Mouse (Mus musculus) forebrain, embryonic 15.5 days (tissue): ENCODE results near the gene Psmg3. TPM values are rescaled to one million over a fixed set of nuclear protein-coding genes. Genes with fewer than 3 reads are reported as not detected.

Experiments used
- ATAC-seq: fragments of 200-750 bp; cut with Nextera tagmentation; replicated peaks from 2 replicates; pipeline ENCODE4 v1.8.0; 2017; ENCODE audit warnings: mild to moderate bottlenecking, moderate TSS enrichment, moderate library complexity
- H3K27ac ChIP-seq: fragments of 300-500 bp; sonication (generic); replicated peaks from 2 replicates; pipeline ENCODE4 v1.5.1; 2015; ENCODE audit warnings: mild to moderate bottlenecking, inconsistent platforms
- H3K27me3 ChIP-seq: fragments of 300-500 bp; sonication (generic); 2 replicates; pipeline ENCODE4 v1.6.1; 2015; ENCODE audit warnings: inconsistent platforms
- H3K36me3 ChIP-seq: fragments of 300-500 bp; sonication (generic); 2 replicates; pipeline ENCODE4 v1.6.1; 2015; ENCODE audit warnings: mild to moderate bottlenecking, inconsistent platforms
- H3K4me1 ChIP-seq: fragments of 300-500 bp; sonication (generic); 2 replicates; pipeline ENCODE4 v1.6.1; 2015; ENCODE audit warnings: inconsistent platforms
- H3K4me2 ChIP-seq: fragments of 300-500 bp; sonication (generic); replicated peaks from 2 replicates; pipeline ENCODE4 v1.6.1; 2015; ENCODE audit warnings: mild to moderate bottlenecking, inconsistent platforms
- H3K4me3 ChIP-seq: fragments of 300-500 bp; sonication (generic); 2 replicates; pipeline ENCODE4 v1.5.1; 2015; ENCODE audit warnings: mild to moderate bottlenecking, inconsistent platforms
- H3K9ac ChIP-seq: fragments of 300-500 bp; sonication (generic); replicated peaks from 2 replicates; pipeline ENCODE4 v1.6.1; 2015; ENCODE audit warnings: mild to moderate bottlenecking, inconsistent platforms
- H3K9me3 ChIP-seq: fragments of 300-500 bp; sonication (generic); 2 replicates; pipeline ENCODE4 v1.6.1; 2016; ENCODE audit warnings: inconsistent platforms
- WGBS: fragments of 180-500 bp; shearing (Covaris S2); methylation state at CpG from one replicate; pipeline ENCODE4 v1.1.7; 2015; ENCODE audit warnings: mixed read lengths; 5-methylcytosine and 5-hydroxymethylcytosine counted together
- polyA plus RNA-seq: library from polyadenylated mRNA; unstranded; fragments of >200 nt; fragmentation: Nextera tagmentation; extraction: Ambion mirVana; gene quantifications from 2 replicates; pipeline ENCODE4 v1.2.1, GENCODE M21; 2015

Gene Psmg3
- polyA plus RNA-seq: 84.5 and 89.6 TPM in 2 replicates

- Histone ChIP-seq H3K4me2 (peak within 1 kb of the TSS; percentile 90), H3K9me3 (no peaks in the 10 kb centered on the region), H3K27ac (peak within 1 kb of the TSS; percentile 91), H3K9ac (peak within 1 kb of the TSS; percentile 83), H3K4me3 (peak within 1 kb of the TSS; percentile 90), H3K27me3 (no peaks in the 10 kb centered on the region), H3K36me3 (peaks cover 18% of the 10 kb centered on the region), H3K4me1 (peaks cover 19% of the 10 kb centered on the region)
- peak; percentile 86 for ATAC-seq
- under 1% methylated on average over 43 of the region's 43 CpGs for WGBS
These were observed at the start of gene Psmg3, which contains the start of gene Gm26938 for GRCm38 (mm10) chr5:139826357-139827055. Psmg3 (minus strand) TSS chr5:139826885. Gm26938 (minus strand) TSS chr5:139826407.

GRCm38 (mm10) chr5:139871526-139871925 lies 44.8 kb upstream of the Psmg3 start:
- Histone ChIP-seq H3K9ac (no peak overlapping the region), H3K27me3 (no peaks in the 10 kb centered on the region), H3K36me3 (no peaks in the 10 kb centered on the region), H3K27ac (no peak overlapping the region), H3K4me1 (no peaks in the 10 kb centered on the region), H3K9me3 (no peaks in the 10 kb centered on the region), H3K4me3 (no peak overlapping the region), H3K4me2 (no peak overlapping the region)
- ATAC-seq: no peak
- WGBS: 80% methylated on average over 1 of the region's 1 CpGs

DNA sequence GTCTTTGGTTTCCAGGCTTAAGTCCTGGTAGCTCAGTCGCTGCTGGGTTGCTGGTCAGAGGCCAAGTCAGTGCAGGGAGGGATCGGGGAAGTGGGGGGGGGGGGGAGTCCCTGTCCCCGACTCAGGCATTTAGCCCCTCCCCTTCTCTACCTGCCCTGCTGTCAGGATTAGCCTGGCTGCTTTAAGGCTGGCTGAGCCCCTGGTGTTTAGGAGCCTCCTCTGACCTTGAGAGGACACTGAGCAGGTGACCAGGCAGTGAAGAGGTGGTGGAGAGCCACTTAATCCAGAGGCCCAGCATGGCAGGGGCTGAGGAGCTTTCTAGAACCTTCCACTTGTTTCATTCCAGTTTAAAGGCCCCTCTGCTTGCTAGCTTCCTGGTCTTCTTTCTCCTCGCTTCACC lies 44.2 kb upstream of the Psmg3 start:
- ATAC-seq: no peak
- Histone ChIP-seq H3K27ac (no peak overlapping the region), H3K4me1 (no peaks in the 10 kb centered on the region), H3K27me3 (no peaks in the 10 kb centered on the region), H3K9ac (no peak overlapping the region), H3K4me2 (no peak overlapping the region), H3K36me3 (no peaks in the 10 kb centered on the region), H3K4me3 (no peak overlapping the region), H3K9me3 (no peaks in the 10 kb centered on the region)
- WGBS: 24% methylated on average over 4 of the region's 4 CpGs

DNA sequence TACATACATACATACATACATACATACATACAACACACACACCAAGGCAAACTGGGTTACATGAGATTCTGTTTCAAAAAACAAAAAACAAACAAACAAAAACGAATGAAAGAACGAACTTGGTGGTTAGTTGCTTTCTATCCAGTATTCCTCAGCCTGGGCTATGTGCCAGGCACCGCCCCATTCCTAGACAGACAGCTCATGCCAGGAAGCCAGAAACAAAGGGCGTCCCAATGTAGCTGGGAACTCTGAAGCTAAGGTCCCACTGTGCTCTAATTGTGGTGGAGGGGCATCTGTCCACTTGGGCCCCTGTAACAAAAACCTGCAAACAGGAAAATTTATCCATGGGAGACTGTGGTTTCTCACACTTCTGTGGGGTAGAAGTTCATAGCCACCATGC lies 36.1 kb upstream of the Psmg3 start:
- peaks cover 20% of the 10 kb centered on the region for H3K4me1 ChIP-seq
- peak; percentile 76 for ATAC-seq

GRCm38 (mm10) chr5:139860328-139861104 lies 33.8 kb upstream of the Psmg3 start:
- WGBS: 3% methylated on average over 15 of the region's 15 CpGs

More for the DNA sequence above, 36.1 kb upstream of the Psmg3 start:
- Histone ChIP-seq H3K27ac (peak overlapping the region; percentile 19; the same call in 1 of the 2 replicates), H3K4me2 (no peak overlapping the region), H3K4me3 (no peak overlapping the region), H3K9me3 (no peaks in the 10 kb centered on the region), H3K36me3 (no peaks in the 10 kb centered on the region), H3K9ac (no peak overlapping the region), H3K27me3 (no peaks in the 10 kb centered on the region)
- WGBS: 17% methylated on average over 4 of the region's 4 CpGs

GRCm38 (mm10) chr5:139849626-139850320 lies 23.1 kb upstream of the Psmg3 start:
- no peaks in the 10 kb centered on the region for H3K4me1 ChIP-seq
- H3K4me2 ChIP-seq: no peak overlapping the region
- no peaks in the 10 kb centered on the region for H3K36me3 ChIP-seq
- no peak overlapping the region for H3K9ac ChIP-seq
- no peak for ATAC-seq
- peaks cover 3% of the 10 kb centered on the region; the same call in 1 of the 2 replicates for H3K9me3 ChIP-seq
- no peaks in the 10 kb centered on the region for H3K27me3 ChIP-seq
- 73% methylated on average over 12 of the region's 12 CpGs for WGBS
- no peak overlapping the region for H3K27ac ChIP-seq
- H3K4me3 ChIP-seq: no peak overlapping the region

More at GRCm38 (mm10) chr5:139860328-139861104, 33.8 kb upstream of the Psmg3 start:
- peak; percentile 43; the same call in 1 of the 2 replicates for ATAC-seq
- H3K4me2 ChIP-seq: peak overlapping the region; percentile 30
- H3K9me3 ChIP-seq: no peaks in the 10 kb centered on the region
- H3K27me3 ChIP-seq: no peaks in the 10 kb centered on the region
- no peaks in the 10 kb centered on the region for H3K36me3 ChIP-seq
- no peak overlapping the region for H3K4me3 ChIP-seq
- peaks cover 20% of the 10 kb centered on the region for H3K4me1 ChIP-seq
- H3K9ac ChIP-seq: no peak overlapping the region
- no peak overlapping the region; the same call in 1 of the 2 replicates for H3K27ac ChIP-seq

- Histone ChIP-seq H3K9me3 (no peaks in the 10 kb centered on the region), H3K4me3 (no peak overlapping the region), H3K27ac (no peak overlapping the region), H3K27me3 (no peaks in the 10 kb centered on the region), H3K36me3 (no peaks in the 10 kb centered on the region), H3K9ac (no peak overlapping the region), H3K4me1 (no peaks in the 10 kb centered on the region), H3K4me2 (no peak overlapping the region)
- ATAC-seq: no peak
- WGBS: 33% methylated on average over 3 of the region's 3 CpGs
These were observed 12.5 kb upstream of the Psmg3 start for GRCm38 (mm10) chr5:139839142-139839541.

DNA sequence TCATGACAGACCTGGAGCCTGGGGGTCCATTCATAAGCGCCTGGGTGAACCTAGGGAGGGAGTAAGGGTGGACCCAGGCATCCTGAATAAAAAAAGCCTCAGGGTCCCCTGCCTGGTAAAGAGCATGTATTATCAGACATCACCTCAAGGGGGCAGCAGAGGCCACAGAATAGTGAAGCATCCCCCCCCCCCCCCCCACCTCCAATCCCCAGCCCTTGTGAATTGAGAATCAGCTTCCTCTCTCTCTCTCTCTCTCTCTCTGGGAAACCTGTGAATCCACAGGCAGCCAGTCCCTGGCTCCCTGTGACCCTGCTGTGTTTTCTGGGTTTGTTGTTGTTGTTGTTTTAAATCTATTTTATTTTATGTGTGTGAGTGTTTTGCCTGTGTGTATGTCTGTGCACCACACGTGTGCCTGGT lies 11.8 kb upstream of the Psmg3 start:
- no peak overlapping the region for H3K9ac ChIP-seq
- H3K9me3 ChIP-seq: no peaks in the 10 kb centered on the region
- no peak overlapping the region for H3K4me3 ChIP-seq
- ATAC-seq: peak; percentile 72
- H3K27ac ChIP-seq: no peak overlapping the region
- WGBS: 11% methylated on average over 2 of the region's 2 CpGs
- no peaks in the 10 kb centered on the region for H3K36me3 ChIP-seq
- H3K4me1 ChIP-seq: no peaks in the 10 kb centered on the region
- no peaks in the 10 kb centered on the region for H3K27me3 ChIP-seq
- no peak overlapping the region for H3K4me2 ChIP-seq

DNA sequence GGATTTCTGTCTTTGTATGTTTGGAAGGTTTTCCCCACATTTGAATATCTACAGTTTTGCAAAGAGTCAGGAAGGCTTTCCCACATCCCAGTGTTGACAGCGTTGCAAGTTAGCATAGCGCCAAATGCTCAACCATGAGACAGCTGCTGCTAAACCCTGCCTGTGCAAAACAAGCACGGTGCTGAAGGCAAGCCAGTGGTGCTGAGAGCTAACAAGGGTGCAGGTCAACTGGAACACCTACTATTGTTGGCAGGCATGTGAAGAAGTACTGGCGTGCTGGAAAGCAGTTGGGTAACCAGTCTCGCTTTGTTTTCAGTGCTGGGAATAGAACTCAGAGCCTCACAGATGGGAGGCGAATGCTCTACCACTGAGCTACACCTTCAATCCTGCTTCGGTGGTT lies 9.0 kb upstream of the Psmg3 start:
- Histone ChIP-seq H3K4me3 (no peak overlapping the region), H3K9me3 (no peaks in the 10 kb centered on the region), H3K4me1 (no peaks in the 10 kb centered on the region), H3K27ac (no peak overlapping the region), H3K4me2 (no peak overlapping the region), H3K27me3 (no peaks in the 10 kb centered on the region), H3K9ac (no peak overlapping the region), H3K36me3 (no peaks in the 10 kb centered on the region)
- WGBS: 86% methylated on average over 7 of the region's 7 CpGs
- no peak for ATAC-seq

DNA sequence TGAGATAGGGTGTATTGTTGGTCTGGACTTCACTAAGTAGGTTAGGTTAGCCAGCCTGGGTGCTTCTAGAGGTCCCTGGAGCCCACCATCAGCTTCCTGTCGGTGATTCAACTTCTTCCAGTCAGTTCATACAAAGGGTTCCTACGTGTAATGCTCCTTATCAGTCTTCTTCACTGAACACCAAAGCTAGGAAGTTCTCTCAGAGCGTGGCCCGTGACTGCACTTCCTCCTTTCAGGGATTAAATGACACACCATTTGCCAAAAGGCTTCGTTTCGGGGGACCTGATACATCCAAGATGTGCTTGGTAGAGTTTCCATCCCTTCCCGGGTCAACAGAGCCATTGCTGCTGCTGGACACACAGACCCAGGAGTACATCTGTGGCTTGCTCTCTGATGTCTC lies 5.4 kb upstream of the Psmg3 start:
- Histone ChIP-seq H3K27me3 (no peaks in the 10 kb centered on the region), H3K4me3 (no peak overlapping the region), H3K36me3 (no peaks in the 10 kb centered on the region), H3K9me3 (no peaks in the 10 kb centered on the region), H3K9ac (no peak overlapping the region), H3K4me2 (no peak overlapping the region), H3K4me1 (no peaks in the 10 kb centered on the region), H3K27ac (no peak overlapping the region)
- ATAC-seq: no peak
- 80% methylated on average over 7 of the region's 7 CpGs for WGBS

- Histone ChIP-seq H3K9me3 (no peaks in the 10 kb centered on the region), H3K36me3 (no peaks in the 10 kb centered on the region), H3K4me1 (peaks cover 5% of the 10 kb centered on the region), H3K27me3 (no peaks in the 10 kb centered on the region), H3K27ac (no peak overlapping the region), H3K4me3 (no peak overlapping the region), H3K4me2 (no peak overlapping the region), H3K9ac (no peak overlapping the region)
- 84% methylated on average over 3 of the region's 3 CpGs for WGBS
- no peak for ATAC-seq
These were observed 4.0 kb upstream of the Psmg3 start for GRCm38 (mm10) chr5:139830734-139831133.

DNA sequence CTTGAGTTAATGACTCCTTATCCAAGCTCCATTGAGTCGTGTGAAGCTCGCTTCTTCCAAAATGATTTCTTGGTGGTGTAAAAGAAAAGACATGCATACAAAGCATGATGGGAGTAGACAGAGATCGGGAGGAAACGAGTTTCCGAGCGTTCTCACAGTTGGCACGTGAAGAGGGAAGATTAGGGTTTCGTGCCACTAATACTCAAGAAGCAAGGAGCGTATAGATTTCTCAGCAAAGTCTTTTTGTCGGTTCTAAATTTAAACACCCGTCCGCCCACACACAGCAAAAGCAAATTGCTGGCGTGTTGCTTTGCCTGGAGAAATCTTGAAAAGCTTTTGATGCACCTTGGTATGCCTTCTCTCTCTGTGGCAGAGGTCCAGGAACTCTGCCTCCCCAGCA lies 2.7 kb upstream of the Psmg3 start:
- 74% methylated on average over 13 of the region's 13 CpGs for WGBS
- H3K27ac ChIP-seq: no peak overlapping the region

More for the DNA sequence above, 2.7 kb upstream of the Psmg3 start:
- ATAC-seq: no peak
- H3K4me2 ChIP-seq: no peak overlapping the region
- H3K9me3 ChIP-seq: no peaks in the 10 kb centered on the region
- H3K27me3 ChIP-seq: no peaks in the 10 kb centered on the region
- no peak overlapping the region for H3K4me3 ChIP-seq
- no peak overlapping the region for H3K9ac ChIP-seq
- peaks cover 18% of the 10 kb centered on the region for H3K4me1 ChIP-seq
- H3K36me3 ChIP-seq: no peaks in the 10 kb centered on the region
